Mouse (Mus musculus) forebrain, embryonic 13.5 days (tissue): Measurements from ENCODE around the gene Thoc7. TPM values are rescaled to one million over a fixed set of nuclear protein-coding genes. Genes with fewer than 3 reads are reported as not detected.

Experiments
- ATAC-seq: fragments of 200-750 bp; cut with Nextera tagmentation; 2 replicates; pipeline ENCODE4 v1.8.0; 2017
- H3K27ac ChIP-seq: fragments of 300-500 bp; sonication (generic); 2 replicates; pipeline ENCODE4 v1.5.1; 2015; ENCODE audit warnings: inconsistent platforms, mild to moderate bottlenecking, moderate library complexity
- H3K27me3 ChIP-seq: fragments of 300-500 bp; sonication (generic); 2 replicates; pipeline ENCODE4 v1.6.1; 2015; ENCODE audit warnings: mild to moderate bottlenecking, inconsistent platforms
- H3K36me3 ChIP-seq: fragments of 300-500 bp; sonication (generic); 2 replicates; pipeline ENCODE4 v1.6.1; 2015; ENCODE audit warnings: mild to moderate bottlenecking, inconsistent platforms; ENCODE audit not compliant: poor library complexity, severe bottlenecking
- H3K4me1 ChIP-seq: fragments of 300-500 bp; sonication (generic); 2 replicates; pipeline ENCODE4 v1.6.1; 2015; ENCODE audit warnings: inconsistent platforms
- H3K4me2 ChIP-seq: fragments of 300-500 bp; sonication (generic); 2 replicates; pipeline ENCODE4 v1.6.1; 2015; ENCODE audit warnings: inconsistent platforms, mild to moderate bottlenecking, moderate library complexity
- H3K4me3 ChIP-seq: fragments of 300-500 bp; sonication (generic); 2 replicates; pipeline ENCODE4 v1.5.1; 2015; ENCODE audit warnings: mild to moderate bottlenecking, inconsistent platforms
- H3K9ac ChIP-seq: fragments of 300-500 bp; sonication (generic); 2 replicates; pipeline ENCODE4 v1.6.1; 2015; ENCODE audit warnings: mild to moderate bottlenecking, inconsistent platforms
- H3K9me3 ChIP-seq: fragments of 300-500 bp; sonication (generic); replicated peaks from 2 replicates; pipeline ENCODE4 v1.6.1; 2016; ENCODE audit warnings: inconsistent platforms
- WGBS: fragments of 180-500 bp; shearing (Covaris S2); methylation state at CpG from one replicate; pipeline ENCODE4 v1.1.7; 2015; 5-methylcytosine and 5-hydroxymethylcytosine counted together
- polyA plus RNA-seq: library from polyadenylated mRNA; unstranded; fragments of >200 nt; fragmentation: Nextera tagmentation; extraction: Ambion mirVana; gene quantifications from 2 replicates; pipeline ENCODE4 v1.2.1, GENCODE M21; 2015

Thoc7 gene
- 220 and 233 TPM in 2 replicates for polyA plus RNA-seq

- peak within 1 kb of the TSS; percentile 93 for H3K4me3 ChIP-seq
- H3K4me1 ChIP-seq, result peaks cover 28% of the 10 kb centered on the region
- H3K4me2 ChIP-seq, result peak within 1 kb of the TSS; percentile 68
- H3K27ac ChIP-seq, result peak within 1 kb of the TSS; percentile 79
- H3K27me3 ChIP-seq, result no peaks in the 10 kb centered on the region
- no peaks in the 10 kb centered on the region for H3K9me3 ChIP-seq
- H3K9ac ChIP-seq, result peak within 1 kb of the TSS; percentile 92
- 3% methylated on average over 38 of the region's 56 CpGs for WGBS
- ATAC-seq, result peak; percentile 74
- no peaks in the 10 kb centered on the region for H3K36me3 ChIP-seq
Observed at GRCm38 (mm10) chr14:13961401-13962112, at the start of gene Thoc7, which contains the start of gene Atxn7. Gene Thoc7 (minus strand): TSS chr14:13961852. Gene Atxn7 (plus strand): TSS chr14:13961440.

GRCm38 (mm10) chr14:14009712-14010111 lies 48.1 kb upstream of the Thoc7 start:
- no peaks in the 10 kb centered on the region for H3K27me3 ChIP-seq
- ATAC-seq, result no peak

GRCm38 (mm10) chr14:14002771-14003170 lies 41.1 kb upstream of the Thoc7 start:
- Histone ChIP-seq H3K4me3 (no peak overlapping the region), H3K9ac (no peak overlapping the region), H3K36me3 (no peaks in the 10 kb centered on the region), H3K27ac (no peak overlapping the region), H3K27me3 (no peaks in the 10 kb centered on the region), H3K4me1 (no peaks in the 10 kb centered on the region), H3K4me2 (no peak overlapping the region), H3K9me3 (no peaks in the 10 kb centered on the region)
- ATAC-seq, result no peak
- 95% methylated on average over 7 of the region's 7 CpGs for WGBS

More at GRCm38 (mm10) chr14:14009712-14010111, 48.1 kb upstream of the Thoc7 start:
- peaks cover 16% of the 10 kb centered on the region for H3K4me1 ChIP-seq
- H3K27ac ChIP-seq, result no peak overlapping the region
- no peak overlapping the region for H3K4me2 ChIP-seq
- H3K36me3 ChIP-seq, result no peaks in the 10 kb centered on the region
- 82% methylated on average over 6 of the region's 6 CpGs for WGBS
- H3K4me3 ChIP-seq, result no peak overlapping the region
- no peaks in the 10 kb centered on the region for H3K9me3 ChIP-seq
- no peak overlapping the region for H3K9ac ChIP-seq

GRCm38 (mm10) chr14:13995206-13996097 lies 33.8 kb upstream of the Thoc7 start:
- H3K9ac ChIP-seq, result no peak overlapping the region
- H3K4me1 ChIP-seq, result no peaks in the 10 kb centered on the region
- no peak overlapping the region for H3K4me3 ChIP-seq
- 81% methylated on average over 9 of the region's 9 CpGs for WGBS
- ATAC-seq, result no peak
- no peak overlapping the region for H3K4me2 ChIP-seq
- H3K36me3 ChIP-seq, result no peaks in the 10 kb centered on the region
- H3K27me3 ChIP-seq, result no peaks in the 10 kb centered on the region
- H3K27ac ChIP-seq, result no peak overlapping the region
- H3K9me3 ChIP-seq, result no peaks in the 10 kb centered on the region

- H3K4me1 ChIP-seq, result no peaks in the 10 kb centered on the region
- no peaks in the 10 kb centered on the region for H3K9me3 ChIP-seq
- no peak overlapping the region for H3K4me3 ChIP-seq
- no peaks in the 10 kb centered on the region for H3K27me3 ChIP-seq
- no peaks in the 10 kb centered on the region for H3K36me3 ChIP-seq
- WGBS, result 90% methylated on average over 3 of the region's 3 CpGs
- ATAC-seq, result no peak
- H3K9ac ChIP-seq, result no peak overlapping the region
- H3K4me2 ChIP-seq, result no peak overlapping the region
- no peak overlapping the region for H3K27ac ChIP-seq
Observed at GRCm38 (mm10) chr14:13990741-13991140, 29.1 kb upstream of the Thoc7 start.

GRCm38 (mm10) chr14:13988397-13988796 lies 26.7 kb upstream of the Thoc7 start:
- H3K27me3 ChIP-seq, result no peaks in the 10 kb centered on the region
- no peaks in the 10 kb centered on the region for H3K4me1 ChIP-seq
- no peak overlapping the region for H3K9ac ChIP-seq
- H3K4me2 ChIP-seq, result no peak overlapping the region
- H3K36me3 ChIP-seq, result no peaks in the 10 kb centered on the region
- no peaks in the 10 kb centered on the region for H3K9me3 ChIP-seq
- H3K4me3 ChIP-seq, result no peak overlapping the region
- 74% methylated on average over 2 of the region's 2 CpGs for WGBS
- H3K27ac ChIP-seq, result no peak overlapping the region
- ATAC-seq, result no peak

GRCm38 (mm10) chr14:13982174-13982573 lies 20.5 kb upstream of the Thoc7 start:
- no peak for ATAC-seq
- no peaks in the 10 kb centered on the region for H3K27me3 ChIP-seq
- H3K27ac ChIP-seq, result no peak overlapping the region
- no peak overlapping the region for H3K4me2 ChIP-seq
- 58% methylated on average over 2 of the region's 2 CpGs for WGBS
- H3K9ac ChIP-seq, result no peak overlapping the region
- no peaks in the 10 kb centered on the region for H3K9me3 ChIP-seq
- no peaks in the 10 kb centered on the region for H3K4me1 ChIP-seq
- no peak overlapping the region for H3K4me3 ChIP-seq
- H3K36me3 ChIP-seq, result no peaks in the 10 kb centered on the region

GRCm38 (mm10) chr14:13981286-13981685 lies 19.6 kb upstream of the Thoc7 start:
- Histone ChIP-seq H3K36me3 (no peaks in the 10 kb centered on the region), H3K4me1 (no peaks in the 10 kb centered on the region), H3K27ac (no peak overlapping the region), H3K4me2 (no peak overlapping the region), H3K4me3 (no peak overlapping the region), H3K9ac (no peak overlapping the region), H3K9me3 (no peaks in the 10 kb centered on the region), H3K27me3 (no peaks in the 10 kb centered on the region)
- WGBS, result 59% methylated on average over 2 of the region's 2 CpGs
- no peak for ATAC-seq

- 0 out of 2 replicates have a peak, but pooled peaks cover 2% of the 10 kb centered on the region for H3K4me1 ChIP-seq
- no peak overlapping the region for H3K27ac ChIP-seq
- H3K4me2 ChIP-seq, result no peak overlapping the region
- H3K9me3 ChIP-seq, result no peaks in the 10 kb centered on the region
- 72% methylated on average over 1 of the region's 1 CpGs for WGBS
- no peak for ATAC-seq
- H3K36me3 ChIP-seq, result no peaks in the 10 kb centered on the region
- H3K27me3 ChIP-seq, result no peaks in the 10 kb centered on the region
- H3K9ac ChIP-seq, result no peak overlapping the region
- H3K4me3 ChIP-seq, result no peak overlapping the region
Observed at GRCm38 (mm10) chr14:13977498-13977897, 15.8 kb upstream of the Thoc7 start.

- Histone ChIP-seq H3K27ac (peak overlapping the region; percentile 69), H3K4me3 (no peak overlapping the region), H3K36me3 (no peaks in the 10 kb centered on the region), H3K27me3 (no peaks in the 10 kb centered on the region), H3K9me3 (no peaks in the 10 kb centered on the region), H3K9ac (no peak overlapping the region), H3K4me1 (peaks cover 16% of the 10 kb centered on the region), H3K4me2 (no peak overlapping the region)
- ATAC-seq, result peak; percentile 27; the same call in 1 of the 2 replicates
- 44% methylated on average over 6 of the region's 6 CpGs for WGBS
Observed at GRCm38 (mm10) chr14:13971644-13972234, 10.1 kb upstream of the Thoc7 start.

GRCm38 (mm10) chr14:13970513-13970912 lies 8.9 kb upstream of the Thoc7 start:
- Histone ChIP-seq H3K36me3 (no peaks in the 10 kb centered on the region), H3K27me3 (no peaks in the 10 kb centered on the region)
- WGBS, result 68% methylated on average over 3 of the region's 3 CpGs

GRCm38 (mm10) chr14:13968476-13968875 lies 6.8 kb upstream of the Thoc7 start:
- no peak overlapping the region for H3K4me3 ChIP-seq
- no peaks in the 10 kb centered on the region for H3K27me3 ChIP-seq
- peaks cover 14% of the 10 kb centered on the region for H3K4me1 ChIP-seq
- no peak overlapping the region for H3K9ac ChIP-seq
- no peaks in the 10 kb centered on the region for H3K9me3 ChIP-seq
- 94% methylated on average over 5 of the region's 5 CpGs for WGBS
- H3K36me3 ChIP-seq, result no peaks in the 10 kb centered on the region
- no peak overlapping the region for H3K4me2 ChIP-seq
- no peak overlapping the region for H3K27ac ChIP-seq
- ATAC-seq, result no peak

More at GRCm38 (mm10) chr14:13970513-13970912, 8.9 kb upstream of the Thoc7 start:
- no peak overlapping the region for H3K9ac ChIP-seq
- H3K9me3 ChIP-seq, result no peaks in the 10 kb centered on the region
- H3K4me1 ChIP-seq, result peaks cover 16% of the 10 kb centered on the region
- H3K4me3 ChIP-seq, result no peak overlapping the region
- no peak overlapping the region for H3K4me2 ChIP-seq
- H3K27ac ChIP-seq, result no peak overlapping the region
- no peak for ATAC-seq
